Mouse (Mus musculus) CH12.LX (cell line): Measurements from ENCODE around the gene 9930022D16Rik. TPM values are rescaled to one million over a fixed set of nuclear protein-coding genes. Genes with fewer than 3 reads are reported as not detected.

Experiments
- DNase-seq: peaks from one replicate; pipeline ENCODE4 v3.0.0-alpha.2; 2013; ENCODE audit errors: extremely low read depth
- H3K27ac ChIP-seq: 2 replicates; pipeline ENCODE4 v1.5.1; 2012; ENCODE audit warnings: low read depth, mild to moderate bottlenecking, control low read depth, moderate library complexity; ENCODE audit not compliant: insufficient read depth
- H3K27me3 ChIP-seq: replicated peaks from 2 replicates; pipeline ENCODE3; 2012; ENCODE audit warnings: inconsistent platforms
- H3K36me3 ChIP-seq, 2 experiments: replicated peaks in 1 of 2; 2 replicates each; pipeline versions ENCODE3 to v1.6.1; 2012; ENCODE audit warnings: inconsistent platforms in 1 of 2, low read length in 1 of 2, mild to moderate bottlenecking in 1 of 2, mixed read lengths in 1 of 2, moderate library complexity in 1 of 2; ENCODE audit not compliant: control insufficient read depth in 1 of 2, insufficient read depth in 1 of 2
- H3K4me1 ChIP-seq, 2 experiments: 2 replicates each; pipeline ENCODE4 v1.6.1; 2012; ENCODE audit warnings: inconsistent platforms in 1 of 2, moderate library complexity in 1 of 2; ENCODE audit not compliant: insufficient read depth in 2 of 2, control insufficient read depth in 1 of 2
- H3K4me2 ChIP-seq: 2 replicates; pipeline ENCODE4 v1.6.1; 2012; ENCODE audit warnings: low read depth, mild to moderate bottlenecking, control low read depth; ENCODE audit not compliant: poor library complexity, insufficient read depth, severe bottlenecking
- H3K4me3 ChIP-seq, 3 experiments: fragments of 150-350 bp in 1 of 3; sonication (generic) in 1 of 3; replicated peaks in 1 of 3; 2 replicates each; pipeline versions ENCODE3 to v1.5.1; 2011 to 2012; ENCODE audit warnings: low read depth in 2 of 3, low read length in 2 of 3, mild to moderate bottlenecking in 2 of 3, moderate library complexity in 2 of 3, control low read depth in 1 of 3, improper control_type of control experiment in 1 of 3, inconsistent platforms in 1 of 3, mixed read lengths in 1 of 3; ENCODE audit not compliant: poor library complexity in 1 of 3
- H3K79me2 ChIP-seq: replicated peaks from 2 replicates; pipeline ENCODE4 v1.6.1; 2012; ENCODE audit warnings: mild to moderate bottlenecking, moderate library complexity; ENCODE audit not compliant: control insufficient read depth, poor library complexity, insufficient read depth, severe bottlenecking; ENCODE audit errors: extremely low read depth
- H3K9ac ChIP-seq: 2 replicates; pipeline ENCODE4 v1.6.1; 2012; ENCODE audit warnings: low read depth, mild to moderate bottlenecking, control low read depth, moderate library complexity; ENCODE audit not compliant: insufficient read depth
- H3K9me3 ChIP-seq: replicated peaks from 2 replicates; pipeline ENCODE3; 2012; ENCODE audit warnings: low read length, inconsistent platforms, mixed read lengths
- BHLHE40 ChIP-seq: IDR thresholded peaks from 2 replicates; pipeline ENCODE4 v1.6.1; 2011; ENCODE audit warnings: mild to moderate bottlenecking, low read depth, low read length, improper control_type of control experiment
- CHD1 ChIP-seq: IDR thresholded peaks from 2 replicates; pipeline ENCODE4 v1.6.1; 2012; ENCODE audit warnings: low read depth, low read length, improper control_type of control experiment, inconsistent platforms
- E2F4 ChIP-seq: IDR thresholded peaks from 2 replicates; pipeline ENCODE4 v1.6.1; 2011; ENCODE audit warnings: low read depth, low read length, improper control_type of control experiment; ENCODE audit not compliant: insufficient replicate concordance
- ELF1 ChIP-seq: IDR thresholded peaks from 2 replicates; pipeline ENCODE4 v1.6.1; 2014; ENCODE audit warnings: low read depth, mild to moderate bottlenecking, inconsistent platforms, low read length, improper control_type of control experiment
- EP300 ChIP-seq: IDR thresholded peaks from 2 replicates; pipeline ENCODE4 v1.6.1; 2011; ENCODE audit warnings: low read length, improper control_type of control experiment
- ETS1 ChIP-seq: conservative IDR thresholded peaks from 2 replicates; pipeline ENCODE4 v1.6.1; 2012; ENCODE audit warnings: low read depth, mild to moderate bottlenecking, inconsistent platforms, low read length, improper control_type of control experiment, moderate library complexity
- HCFC1 ChIP-seq: IDR thresholded peaks from 2 replicates; pipeline ENCODE4 v1.6.1; 2012; ENCODE audit warnings: low read depth, mild to moderate bottlenecking, inconsistent platforms, low read length, improper control_type of control experiment
- IRF4 ChIP-seq: IDR thresholded peaks from 2 replicates; pipeline ENCODE4 v1.6.1; 2014; ENCODE audit warnings: low read depth, mild to moderate bottlenecking, inconsistent platforms, low read length, improper control_type of control experiment
- MAFK ChIP-seq: IDR thresholded peaks from 2 replicates; pipeline ENCODE4 v1.6.1; 2011; ENCODE audit warnings: low read length, improper control_type of control experiment; ENCODE audit not compliant: insufficient replicate concordance
- MAX ChIP-seq: IDR thresholded peaks from 2 replicates; pipeline ENCODE4 v1.6.1; 2011; ENCODE audit warnings: low read length, improper control_type of control experiment
- MEF2A ChIP-seq: IDR thresholded peaks from 2 replicates; pipeline ENCODE4 v1.6.1; 2014; ENCODE audit warnings: low read depth, mild to moderate bottlenecking, inconsistent platforms, low read length, improper control_type of control experiment, borderline replicate concordance
- NELFE ChIP-seq: IDR thresholded peaks from 2 replicates; pipeline ENCODE4 v1.6.1; 2011; ENCODE audit warnings: low read depth, low read length, improper control_type of control experiment
- NRF1 ChIP-seq: IDR thresholded peaks from 2 replicates; pipeline ENCODE4 v1.6.1; 2014; ENCODE audit warnings: low read depth, mild to moderate bottlenecking, inconsistent platforms, low read length, improper control_type of control experiment, moderate library complexity
- PAX5 ChIP-seq: IDR thresholded peaks from 2 replicates; pipeline ENCODE4 v1.6.1; 2012; ENCODE audit warnings: low read length, inconsistent platforms, mixed read lengths
- POLR2AphosphoS2 ChIP-seq: IDR thresholded peaks from 2 replicates; pipeline ENCODE4 v1.6.1; 2011; ENCODE audit warnings: low read depth, low read length, improper control_type of control experiment
- RAD21 ChIP-seq: IDR thresholded peaks from 2 replicates; pipeline ENCODE4 v1.6.1; 2011; ENCODE audit warnings: low read depth, mild to moderate bottlenecking, low read length, improper control_type of control experiment, moderate library complexity
- RCOR1 ChIP-seq: conservative IDR thresholded peaks from 2 replicates; pipeline ENCODE4 v1.6.1; 2012; ENCODE audit warnings: low read depth, mild to moderate bottlenecking, inconsistent platforms, low read length, improper control_type of control experiment
- SMC3 ChIP-seq: IDR thresholded peaks from 2 replicates; pipeline ENCODE4 v1.6.1; 2011; ENCODE audit warnings: low read depth, low read length, improper control_type of control experiment
- TBP ChIP-seq: conservative IDR thresholded peaks from 2 replicates; pipeline ENCODE4 v1.6.1; 2011; ENCODE audit warnings: low read depth, low read length, improper control_type of control experiment
- USF2 ChIP-seq: conservative IDR thresholded peaks from 2 replicates; pipeline ENCODE4 v1.6.1; 2011; ENCODE audit warnings: low read depth, low read length, improper control_type of control experiment
- ZMIZ1 ChIP-seq: IDR thresholded peaks from 2 replicates; pipeline ENCODE4 v1.6.1; 2012; ENCODE audit warnings: low read depth, mild to moderate bottlenecking, inconsistent platforms, low read length, improper control_type of control experiment
- ZNF384 ChIP-seq: IDR thresholded peaks from 2 replicates; pipeline ENCODE4 v1.6.1; 2012; ENCODE audit warnings: low read depth, low read length, improper control_type of control experiment, inconsistent platforms
- dilution Hi-C: fragments of 300-500 bp; cut with MboI; formaldehyde crosslinking; loops from 2 replicates; pipeline ENCODE4 v1.14.3; 2020; ENCODE audit warnings: low sequenced_read_pairs; ENCODE audit not compliant: extremely low pct_unique_long_range_greater_than_20kb, extremely low pct_ligation_motif_present
- in situ Hi-C: fragments of 300-500 bp; cut with MboI; formaldehyde crosslinking; loops from 3 replicates; pipeline ENCODE4 v1.14.3; 2019; ENCODE audit warnings: low sequenced_read_pairs, low pct_ligation_motif_present, low pct_unique_long_range_greater_than_20kb, mixed read lengths
- polyA plus RNA-seq: library from polyadenylated mRNA; unstranded; fragments of >175 nt; gene quantifications from 2 replicates; pipeline ENCODE4 v1.2.1, GENCODE M21; 2012; ENCODE audit warnings: low read depth; ENCODE audit not compliant: insufficient read length
- total RNA-seq, 2 experiments: library from RNA; depleted of rRNA; stranded (reverse); fragments of 300-350 nt in 1 of 2; fragments of >200 nt in 1 of 2; gene quantifications; 2 replicates each; pipeline ENCODE4 v1.2.3; 2012 to 2014

Gene 9930022D16Rik
- total and polyA plus RNA-seq, 3 experiments, result 0.08 TPM; not detected in 1

DNA sequence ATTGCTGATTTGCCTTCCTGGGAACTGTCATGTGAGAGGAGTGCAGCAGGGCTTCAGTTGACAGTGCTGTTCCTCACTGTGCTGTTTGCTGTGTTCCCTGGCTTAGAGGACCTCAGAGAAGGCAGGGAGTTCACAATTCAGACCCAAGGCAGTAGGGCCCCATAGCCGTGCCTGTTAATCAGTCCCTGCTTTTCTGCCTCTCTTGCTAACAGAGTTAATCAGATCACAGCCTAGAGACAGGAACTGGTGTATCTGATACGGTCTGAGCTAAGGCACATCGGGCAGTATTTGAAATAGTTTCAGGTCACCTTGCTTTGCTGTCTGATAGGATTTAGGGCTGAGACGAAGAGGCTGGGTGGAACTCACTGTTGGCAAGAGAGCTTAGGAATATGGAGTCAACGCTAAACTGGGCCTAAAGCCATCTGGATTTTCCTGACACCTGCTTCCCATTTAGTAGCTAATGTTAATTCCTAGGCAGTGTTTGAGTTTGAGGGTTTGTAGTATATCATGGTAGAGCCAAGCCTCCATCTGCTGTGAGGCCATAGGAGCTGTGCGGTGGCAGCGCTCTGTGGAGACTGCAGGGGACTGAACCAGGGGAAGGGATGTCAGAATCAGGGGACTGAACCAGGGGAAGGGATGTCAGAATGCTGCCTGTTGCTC lies 37.1 kb upstream of the 9930022D16Rik start:
- Histone ChIP-seq H3K4me1 (peaks cover 21 to 85% of the 10 kb centered on the region in 2 experiments), H3K9ac (no peak overlapping the region), H3K79me2 (peaks cover 27% of the 10 kb centered on the region), H3K27ac (no peak overlapping the region), H3K36me3 (peaks cover 6 to 43% of the 10 kb centered on the region in 2 experiments), H3K9me3 (peaks cover 3% of the 10 kb centered on the region), H3K4me3 (no peak overlapping the region), H3K4me2 (no peak overlapping the region), H3K27me3 (no peaks in the 10 kb centered on the region)
- TF ChIP-seq ZNF384 (no peak), SMC3 (no peak), ETS1 (no peak), RCOR1 (no peak), TBP (no peak), MAX (no peak), E2F4 (no peak), ZMIZ1 (no peak), HCFC1 (no peak), CHD1 (no peak), RAD21 (no peak), MAFK (no peak), EP300 (no peak), IRF4 (no peak)
- DNase-seq, result no peak
- in situ Hi-C loops (no loop called here), dilution Hi-C loops (no loop called here)

DNA sequence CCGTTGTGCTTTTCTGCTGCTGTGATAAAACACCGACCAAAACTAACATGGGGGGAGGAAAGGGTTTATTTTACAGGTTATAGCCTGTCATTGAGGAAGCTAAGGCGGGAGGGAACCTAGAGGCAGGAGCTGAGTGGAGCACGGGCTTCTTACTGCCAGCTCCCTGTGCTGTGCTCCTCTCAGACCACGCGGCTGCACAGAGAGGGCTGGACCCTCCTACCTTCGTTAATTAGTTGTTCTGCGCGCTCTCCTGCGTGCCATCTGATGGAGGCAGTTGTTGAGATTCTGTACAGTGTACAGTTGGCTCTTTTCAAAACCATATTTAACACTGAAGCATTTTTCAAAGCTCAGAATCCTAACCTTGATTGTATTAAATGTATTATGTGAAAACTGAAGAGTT lies 36.2 kb upstream of the 9930022D16Rik start:
- TF ChIP-seq BHLHE40, result no peak
- no peak for TF ChIP-seq NELFE
- no peak for TF ChIP-seq ZNF384
- TF ChIP-seq TBP, result no peak
- TF ChIP-seq POLR2AphosphoS2, result no peak
- TF ChIP-seq ELF1, result no peak
- no peak for TF ChIP-seq NRF1
- TF ChIP-seq MEF2A, result no peak
- TF ChIP-seq E2F4, result no peak
- no peak for TF ChIP-seq USF2
- no peak for TF ChIP-seq PAX5
- no peak overlapping the region for H3K9ac ChIP-seq
- no peak overlapping the region for H3K4me3 ChIP-seq
- dilution Hi-C loops, result no loop called here
- H3K79me2 ChIP-seq, result peaks cover 28% of the 10 kb centered on the region
- H3K36me3 ChIP-seq, result peaks cover 6 to 41% of the 10 kb centered on the region in 2 experiments
- no peak for DNase-seq
- in situ Hi-C loops, result no loop called here
- no peak overlapping the region for H3K4me2 ChIP-seq
- no peak overlapping the region for H3K27ac ChIP-seq
- no peaks in the 10 kb centered on the region for H3K27me3 ChIP-seq
- H3K9me3 ChIP-seq, result peaks cover 3% of the 10 kb centered on the region
- H3K4me1 ChIP-seq, result peaks cover 21 to 82% of the 10 kb centered on the region in 2 experiments
